ENCODE assay signal across 14 mouse cellular contexts in genomic region chr12:32994081-32994480, GRCm38 (mm10).
"Had no signal": no experiment of that assay in that cellular context is flagged by ENCODE, and none has a peak within 500 bp of the region (broad histone marks: within the 10 kb centered on the region; RNA-seq: fewer than 3 reads in every experiment).

No protein-coding gene starts in this region.

- H3K27me3 ChIP-seq: intestine, embryonic 15.5 days; limb, embryonic 15.5 days; midbrain, embryonic 15.5 days; neural tube, embryonic 12.5 days had no signal

- DNase-seq: kidney, adult 18-20 months; kidney, postnatal 10 days; kidney, postnatal 4 days; left cerebral cortex, postnatal 4 days; lung, embryonic 14.5 days; retina, postnatal 1 day; right cerebral cortex, postnatal 4 days; thymus, postnatal 14 days had no signal

- H3K4me1 ChIP-seq: intestine, embryonic 15.5 days; liver, embryonic 12.5 days; midbrain, embryonic 15.5 days; neural tube, embryonic 12.5 days had no signal

- H3K9ac ChIP-seq: intestine, embryonic 15.5 days; limb, embryonic 15.5 days; liver, embryonic 12.5 days; lung, embryonic 14.5 days; midbrain, embryonic 15.5 days; neural tube, embryonic 12.5 days had no signal

- ATAC-seq: intestine, embryonic 15.5 days; liver, embryonic 12.5 days; midbrain, embryonic 15.5 days had no signal

- H3K4me3 ChIP-seq: intestine, embryonic 15.5 days; limb, embryonic 15.5 days; liver, embryonic 12.5 days; midbrain, embryonic 15.5 days; neural tube, embryonic 12.5 days had no signal

- H3K4me2 ChIP-seq: intestine, embryonic 15.5 days; limb, embryonic 15.5 days; liver, embryonic 12.5 days; lung, embryonic 14.5 days; midbrain, embryonic 15.5 days; neural tube, embryonic 12.5 days had no signal

- H3K36me3 ChIP-seq: intestine, embryonic 15.5 days; limb, embryonic 15.5 days; liver, embryonic 12.5 days; midbrain, embryonic 15.5 days; neural tube, embryonic 12.5 days had no signal

- H3K9me3 ChIP-seq: intestine, embryonic 15.5 days; limb, embryonic 15.5 days; liver, embryonic 12.5 days; midbrain, embryonic 15.5 days; neural tube, embryonic 12.5 days had no signal

- H3K27ac ChIP-seq: intestine, embryonic 15.5 days; limb, embryonic 15.5 days; liver, embryonic 12.5 days; midbrain, embryonic 15.5 days; neural tube, embryonic 12.5 days; stomach, postnatal 0 days had no signal
